Mouse (Mus musculus) embryonic facial prominence, embryonic 15.5 days (tissue): ENCODE data around the gene Parp1. TPM values are rescaled to one million over a fixed set of nuclear protein-coding genes. Genes with fewer than 3 reads are reported as not detected.
"Not testable (repeated sequence)": the region's sequence is repeated elsewhere in the genome, so short reads cannot be mapped to it uniquely, and the experiment has no call there.

Source experiments
- ATAC-seq: fragments of 200-750 bp; cut with Nextera tagmentation; 2 replicates; pipeline ENCODE4 v1.8.0; 2017; ENCODE audit warnings: low read depth, moderate TSS enrichment; ENCODE audit not compliant: insufficient number of reproducible peaks, low FRiP score, low TSS enrichment
- H3K27ac ChIP-seq: fragments of 300-500 bp; sonication (generic); replicated peaks from 2 replicates; pipeline ENCODE4 v1.5.1; 2015; ENCODE audit warnings: mild to moderate bottlenecking, inconsistent platforms
- H3K27me3 ChIP-seq: fragments of 300-500 bp; sonication (generic); 2 replicates; pipeline ENCODE4 v1.6.1; 2015; ENCODE audit warnings: inconsistent platforms
- H3K36me3 ChIP-seq: fragments of 300-500 bp; sonication (generic); 2 replicates; pipeline ENCODE4 v1.6.1; 2015; ENCODE audit warnings: mild to moderate bottlenecking, inconsistent platforms
- H3K4me1 ChIP-seq: fragments of 300-500 bp; sonication (generic); 2 replicates; pipeline ENCODE4 v1.6.1; 2015; ENCODE audit warnings: inconsistent platforms
- H3K4me2 ChIP-seq: fragments of 300-500 bp; sonication (generic); replicated peaks from 2 replicates; pipeline ENCODE4 v1.6.1; 2015; ENCODE audit warnings: mild to moderate bottlenecking, inconsistent platforms
- H3K4me3 ChIP-seq: fragments of 300-500 bp; sonication (generic); replicated peaks from 2 replicates; pipeline ENCODE4 v1.5.1; 2015; ENCODE audit warnings: mild to moderate bottlenecking, inconsistent platforms
- H3K9ac ChIP-seq: fragments of 300-500 bp; sonication (generic); 2 replicates; pipeline ENCODE4 v1.6.1; 2015; ENCODE audit warnings: inconsistent platforms
- H3K9me3 ChIP-seq: fragments of 300-500 bp; sonication (generic); replicated peaks from 2 replicates; pipeline ENCODE4 v1.6.1; 2016; ENCODE audit warnings: inconsistent platforms
- WGBS: fragments of 180-500 bp; shearing (Covaris S2); methylation state at CpG from one replicate; pipeline ENCODE4 v1.1.7; 2015; 5-methylcytosine and 5-hydroxymethylcytosine counted together
- polyA plus RNA-seq: library from polyadenylated mRNA; unstranded; fragments of >200 nt; fragmentation: Nextera tagmentation; extraction: Ambion mirVana; gene quantifications from 2 replicates; pipeline ENCODE4 v1.2.1, GENCODE M21; 2015

The Parp1 gene
- polyA plus RNA-seq, 1 experiment from 2014 or later: 99.0 TPM

- Histone ChIP-seq H3K36me3 (no peaks in the 10 kb centered on the region), H3K9me3 (no peaks in the 10 kb centered on the region), H3K9ac (no peak overlapping the region), H3K4me3 (no peak overlapping the region), H3K27me3 (no peaks in the 10 kb centered on the region), H3K4me2 (no peak overlapping the region), H3K27ac (no peak overlapping the region), H3K4me1 (no peaks in the 10 kb centered on the region)
- ATAC-seq: no peak
- 59% methylated on average over 3 of the region's 3 CpGs for WGBS
Measured at GRCm38 (mm10) chr1:180561187-180561586, 7.5 kb upstream of the Parp1 start.

- no peaks in the 10 kb centered on the region for H3K36me3 ChIP-seq
- H3K27ac ChIP-seq: no peak overlapping the region
- ATAC-seq: no peak
- H3K4me3 ChIP-seq: no peak overlapping the region
- no peaks in the 10 kb centered on the region for H3K27me3 ChIP-seq
- no peaks in the 10 kb centered on the region for H3K9me3 ChIP-seq
- H3K4me1 ChIP-seq: peaks cover 6% of the 10 kb centered on the region
- H3K4me2 ChIP-seq: no peak overlapping the region
- WGBS: 80% methylated on average over 5 of the region's 5 CpGs
- H3K9ac ChIP-seq: no peak overlapping the region
Measured at GRCm38 (mm10) chr1:180564885-180565284, 3.8 kb upstream of the Parp1 start.

- 72% methylated on average over 4 of the region's 4 CpGs for WGBS
- Histone ChIP-seq H3K27ac (peak overlapping the region; percentile 85; the same call in 1 of the 2 replicates), H3K4me1 (peaks cover 21% of the 10 kb centered on the region), H3K9me3 (no peaks in the 10 kb centered on the region), H3K4me3 (no peak overlapping the region), H3K9ac (no peak overlapping the region), H3K36me3 (no peaks in the 10 kb centered on the region; the same call in 1 of the 2 replicates), H3K27me3 (no peaks in the 10 kb centered on the region), H3K4me2 (no peak overlapping the region)
- no peak for ATAC-seq
Measured at GRCm38 (mm10) chr1:180567761-180568160, 963 bp upstream of the Parp1 start.

GRCm38 (mm10) chr1:180568248-180568647 lies 476 bp upstream of the Parp1 start:
- 29% methylated on average over 7 of the region's 7 CpGs for WGBS

GRCm38 (mm10) chr1:180569453-180569852 lies 729 bp downstream of the Parp1 start:
- no peaks in the 10 kb centered on the region for H3K9me3 ChIP-seq
- H3K36me3 ChIP-seq: peaks cover 14% of the 10 kb centered on the region
- peak overlapping the region; percentile 59 for H3K4me2 ChIP-seq
- no peaks in the 10 kb centered on the region for H3K27me3 ChIP-seq
- H3K9ac ChIP-seq: peak overlapping the region; percentile 74
- peaks cover 21% of the 10 kb centered on the region for H3K4me1 ChIP-seq
- WGBS: under 1% methylated on average over 17 of the region's 17 CpGs
- peak overlapping the region; percentile 93 for H3K27ac ChIP-seq
- peak overlapping the region; percentile 93 for H3K4me3 ChIP-seq
- ATAC-seq: peak; percentile 1; the same call in 1 of the 2 replicates

More at GRCm38 (mm10) chr1:180568248-180568647, 476 bp upstream of the Parp1 start:
- H3K9me3 ChIP-seq: no peaks in the 10 kb centered on the region
- H3K9ac ChIP-seq: no peak overlapping the region
- peak overlapping the region; percentile 59 for H3K4me2 ChIP-seq
- H3K27ac ChIP-seq: peak overlapping the region; percentile 85
- H3K27me3 ChIP-seq: no peaks in the 10 kb centered on the region
- H3K36me3 ChIP-seq: peaks cover 4% of the 10 kb centered on the region; the same call in 1 of the 2 replicates
- ATAC-seq: no peak
- H3K4me3 ChIP-seq: peak overlapping the region; percentile 93
- peaks cover 21% of the 10 kb centered on the region for H3K4me1 ChIP-seq

- Histone ChIP-seq H3K4me3 (peak overlapping the region; percentile 93), H3K36me3 (peaks cover 14% of the 10 kb centered on the region), H3K4me2 (peak overlapping the region; percentile 59), H3K27ac (no peak overlapping the region), H3K27me3 (no peaks in the 10 kb centered on the region), H3K9ac (peak overlapping the region; percentile 74), H3K9me3 (no peaks in the 10 kb centered on the region), H3K4me1 (peaks cover 21% of the 10 kb centered on the region)
- 11% methylated on average over 5 of the region's 5 CpGs for WGBS
- ATAC-seq: no peak
Measured at GRCm38 (mm10) chr1:180570181-180570580, 1.5 kb downstream of the Parp1 start.

GRCm38 (mm10) chr1:180571018-180571589 lies 2.4 kb downstream of the Parp1 start:
- H3K9me3 ChIP-seq: no peaks in the 10 kb centered on the region
- WGBS: 70% methylated on average over 8 of the region's 8 CpGs
- no peak overlapping the region for H3K27ac ChIP-seq
- peak overlapping the region; percentile 59; the same call in 1 of the 2 replicates for H3K4me2 ChIP-seq
- no peak for ATAC-seq
- H3K9ac ChIP-seq: no peak overlapping the region
- peaks cover 21% of the 10 kb centered on the region for H3K4me1 ChIP-seq
- H3K36me3 ChIP-seq: peaks cover 15% of the 10 kb centered on the region
- no peak overlapping the region for H3K4me3 ChIP-seq
- no peaks in the 10 kb centered on the region for H3K27me3 ChIP-seq

- peaks cover 21% of the 10 kb centered on the region for H3K36me3 ChIP-seq
Measured at GRCm38 (mm10) chr1:180571721-180572120, 3.0 kb downstream of the Parp1 start.

GRCm38 (mm10) chr1:180572154-180572553 lies 3.4 kb downstream of the Parp1 start:
- Histone ChIP-seq H3K4me1 (peaks cover 21% of the 10 kb centered on the region), H3K4me2 (no peak overlapping the region), H3K27me3 (no peaks in the 10 kb centered on the region), H3K9ac (no peak overlapping the region), H3K27ac (no peak overlapping the region), H3K4me3 (no peak overlapping the region), H3K9me3 (no peaks in the 10 kb centered on the region), H3K36me3 (peaks cover 25% of the 10 kb centered on the region)
- 83% methylated on average over 9 of the region's 9 CpGs for WGBS
- no peak for ATAC-seq

More at GRCm38 (mm10) chr1:180571721-180572120, 3.0 kb downstream of the Parp1 start:
- H3K27me3 ChIP-seq, H3K9ac ChIP-seq, H3K4me2 ChIP-seq, H3K4me3 ChIP-seq, H3K27ac ChIP-seq, ATAC-seq, H3K9me3 ChIP-seq: not testable (repeated sequence)
- H3K4me1 ChIP-seq: peaks cover 21% of the 10 kb centered on the region
- 84% methylated on average over 6 of the region's 6 CpGs for WGBS

GRCm38 (mm10) chr1:180576524-180576923 lies 7.8 kb downstream of the Parp1 start:
- no peak for ATAC-seq
- WGBS: 81% methylated on average over 3 of the region's 3 CpGs

GRCm38 (mm10) chr1:180577837-180578236 lies 9.1 kb downstream of the Parp1 start:
- ATAC-seq: no peak
- WGBS: 78% methylated on average over 4 of the region's 4 CpGs

More at GRCm38 (mm10) chr1:180576524-180576923, 7.8 kb downstream of the Parp1 start:
- no peak overlapping the region for H3K4me2 ChIP-seq
- peaks cover 69% of the 10 kb centered on the region for H3K36me3 ChIP-seq
- H3K9me3 ChIP-seq: no peaks in the 10 kb centered on the region
- no peak overlapping the region for H3K9ac ChIP-seq
- H3K4me1 ChIP-seq: no peaks in the 10 kb centered on the region
- H3K27ac ChIP-seq: no peak overlapping the region
- no peaks in the 10 kb centered on the region for H3K27me3 ChIP-seq
- H3K4me3 ChIP-seq: no peak overlapping the region

More at GRCm38 (mm10) chr1:180577837-180578236, 9.1 kb downstream of the Parp1 start:
- no peak overlapping the region for H3K4me3 ChIP-seq
- no peaks in the 10 kb centered on the region for H3K9me3 ChIP-seq
- no peaks in the 10 kb centered on the region for H3K27me3 ChIP-seq
- H3K4me1 ChIP-seq: no peaks in the 10 kb centered on the region
- peaks cover 82% of the 10 kb centered on the region for H3K36me3 ChIP-seq
- H3K27ac ChIP-seq: no peak overlapping the region
- H3K4me2 ChIP-seq: no peak overlapping the region
- H3K9ac ChIP-seq: no peak overlapping the region
